Mouse (Mus musculus): ENCODE data around the gene Sart3. TPM values are rescaled to one million over a fixed set of nuclear protein-coding genes. Genes with fewer than 3 reads are reported as not detected.
A peak's percentile ranks its signal among the peaks of the same experiment; 100 is the strongest.

Sart3 gene
- polyA plus RNA-seq, 2 experiments, result 12.7 to 15.0 TPM

GRCm38 (mm10) chr5:113776896-113777226 lies 4.6 kb upstream of the Sart3 start:
- Histone ChIP-seq H3K9ac (replicated peaks) (no peak overlapping the region), H3K4me2 (ENCODE audit: low read depth) (no peak overlapping the region), H3K27me3 (ENCODE audit: control insufficient read depth, insufficient read depth, low read length) (no peaks in the 10 kb centered on the region), H3K4me3 (ENCODE audit: insufficient read depth in 1 of 2, low read depth in 2 of 2, low read length in 2 of 2) (no peak overlapping the region), H3K4me1 (replicated peaks; ENCODE audit: control insufficient read depth in 2 of 2, insufficient read depth in 2 of 2, low read length in 1 of 2) (peaks cover 2 to 7% of the 10 kb centered on the region in 2 experiments; a peak in 3 of 4 replicates), H3K36me3 (replicated peaks; ENCODE audit: control insufficient read depth, insufficient read depth, low read depth) (peaks cover 19% of the 10 kb centered on the region), H3K27ac (no peak overlapping the region), H3K9me3 (ENCODE audit: control insufficient read depth, low read length) (no peaks in the 10 kb centered on the region)
- no peak for DNase-seq (ENCODE audit: low read depth in 3 of 3, low spot score in 3 of 3)
- TF ChIP-seq CTCF (IDR thresholded peaks at IDR 0.05; ENCODE audit: low read depth) (no peak), EP300 (IDR thresholded peaks at IDR 0.05; ENCODE audit: low read depth) (no peak)
- WGBS (ENCODE audit: insufficient replicate concordance), result 48% methylated on average over 8 of the region's 8 CpGs
- no peak for ATAC-seq (ENCODE audit: insufficient read depth)

GRCm38 (mm10) chr5:113776128-113776895 lies 4.0 kb upstream of the Sart3 start:
- Histone ChIP-seq H3K36me3 (replicated peaks; ENCODE audit: control insufficient read depth, insufficient read depth, low read depth) (peaks cover 19% of the 10 kb centered on the region), H3K4me2 (ENCODE audit: low read depth) (no peak overlapping the region), H3K27ac (no peak overlapping the region), H3K27me3 (ENCODE audit: control insufficient read depth, insufficient read depth, low read length) (no peaks in the 10 kb centered on the region), H3K4me3 (ENCODE audit: insufficient read depth in 1 of 2, low read depth in 2 of 2, low read length in 2 of 2) (no peak overlapping the region), H3K4me1 (replicated peaks; ENCODE audit: control insufficient read depth in 2 of 2, insufficient read depth in 2 of 2, low read length in 1 of 2) (peaks cover 2 to 7% of the 10 kb centered on the region in 2 experiments; a peak in 3 of 4 replicates), H3K9ac (replicated peaks) (no peak overlapping the region), H3K9me3 (ENCODE audit: control insufficient read depth, low read length) (no peaks in the 10 kb centered on the region)
- no peak for DNase-seq (ENCODE audit: low read depth in 3 of 3, low spot score in 3 of 3)
- no peak for TF ChIP-seq CTCF (IDR thresholded peaks at IDR 0.05; ENCODE audit: low read depth)
- no peak for TF ChIP-seq EP300 (IDR thresholded peaks at IDR 0.05; ENCODE audit: low read depth)
- ATAC-seq (ENCODE audit: insufficient read depth), result no peak
- 59% methylated on average over 15 of the region's 15 CpGs for WGBS (ENCODE audit: insufficient replicate concordance)

GRCm38 (mm10) chr5:113775585-113775984 lies 3.3 kb upstream of the Sart3 start:
- H3K4me2 ChIP-seq (ENCODE audit: low read depth), result no peak overlapping the region
- DNase-seq (ENCODE audit: low read depth in 3 of 3, low spot score in 3 of 3), result no peak
- H3K27me3 ChIP-seq (ENCODE audit: control insufficient read depth, insufficient read depth, low read length), result no peaks in the 10 kb centered on the region
- no peak overlapping the region for H3K9ac ChIP-seq (replicated peaks)
- no peaks in the 10 kb centered on the region for H3K9me3 ChIP-seq (ENCODE audit: control insufficient read depth, low read length)
- H3K27ac ChIP-seq, result no peak overlapping the region
- TF ChIP-seq EP300 (IDR thresholded peaks at IDR 0.05; ENCODE audit: low read depth) (no peak), CTCF (IDR thresholded peaks at IDR 0.05; ENCODE audit: low read depth) (no peak)
- ATAC-seq (ENCODE audit: insufficient read depth), result no peak
- H3K36me3 ChIP-seq (replicated peaks; ENCODE audit: control insufficient read depth, insufficient read depth, low read depth), result peaks cover 19% of the 10 kb centered on the region
- 81% methylated on average over 10 of the region's 10 CpGs for WGBS (ENCODE audit: insufficient replicate concordance)
- H3K4me3 ChIP-seq (ENCODE audit: insufficient read depth in 1 of 2, low read depth in 2 of 2, low read length in 2 of 2), result no peak overlapping the region
- peaks cover 2 to 7% of the 10 kb centered on the region in 2 experiments; a peak in 3 of 4 replicates for H3K4me1 ChIP-seq (replicated peaks; ENCODE audit: control insufficient read depth in 2 of 2, insufficient read depth in 2 of 2, low read length in 1 of 2)

GRCm38 (mm10) chr5:113773664-113774063 lies 1.4 kb upstream of the Sart3 start:
- H3K4me1 ChIP-seq (replicated peaks; ENCODE audit: control insufficient read depth in 2 of 2, insufficient read depth in 2 of 2, low read length in 1 of 2), result peaks cover 6 to 13% of the 10 kb centered on the region in 2 experiments
- H3K27ac ChIP-seq, result peak overlapping the region; percentile 54
- peak overlapping the region; percentile 96 for H3K4me2 ChIP-seq (ENCODE audit: low read depth)
- ATAC-seq (ENCODE audit: insufficient read depth), result peak; percentile 38
- H3K4me3 ChIP-seq (ENCODE audit: insufficient read depth in 1 of 2, low read depth in 2 of 2, low read length in 2 of 2), result peak overlapping the region; percentile 76 to 94
- peak; percentile 77 to 82 (median 79) for DNase-seq (ENCODE audit: low read depth in 3 of 3, low spot score in 3 of 3)
- no peaks in the 10 kb centered on the region for H3K27me3 ChIP-seq (ENCODE audit: control insufficient read depth, insufficient read depth, low read length)
- 1% methylated on average over 7 of the region's 7 CpGs for WGBS (ENCODE audit: insufficient replicate concordance)
- H3K36me3 ChIP-seq (replicated peaks; ENCODE audit: control insufficient read depth, insufficient read depth, low read depth), result peaks cover 19% of the 10 kb centered on the region
- H3K9me3 ChIP-seq (ENCODE audit: control insufficient read depth, low read length), result no peaks in the 10 kb centered on the region
- peak overlapping the region; percentile 80 for H3K9ac ChIP-seq (replicated peaks)
- TF ChIP-seq CTCF (IDR thresholded peaks at IDR 0.05; ENCODE audit: low read depth), result peak; percentile 99
- no peak for TF ChIP-seq EP300 (IDR thresholded peaks at IDR 0.05; ENCODE audit: low read depth)

- H3K4me1 ChIP-seq (replicated peaks; ENCODE audit: control insufficient read depth in 2 of 2, insufficient read depth in 2 of 2, low read length in 1 of 2), result peaks cover 6 to 13% of the 10 kb centered on the region in 2 experiments
- H3K36me3 ChIP-seq (replicated peaks; ENCODE audit: control insufficient read depth, insufficient read depth, low read depth), result peaks cover 19% of the 10 kb centered on the region
- no peaks in the 10 kb centered on the region for H3K27me3 ChIP-seq (ENCODE audit: control insufficient read depth, insufficient read depth, low read length)
- ATAC-seq (ENCODE audit: insufficient read depth), result peak; percentile 21; the same call in 1 of the 2 replicates
- H3K27ac ChIP-seq, result peak overlapping the region; percentile 54
- no peaks in the 10 kb centered on the region for H3K9me3 ChIP-seq (ENCODE audit: control insufficient read depth, low read length)
- H3K9ac ChIP-seq (replicated peaks), result peak overlapping the region; percentile 80
- no peak for TF ChIP-seq EP300 (IDR thresholded peaks at IDR 0.05; ENCODE audit: low read depth)
- TF ChIP-seq CTCF (IDR thresholded peaks at IDR 0.05; ENCODE audit: low read depth), result no peak
- peak overlapping the region; percentile 76 to 94 for H3K4me3 ChIP-seq (ENCODE audit: insufficient read depth in 1 of 2, low read depth in 2 of 2, low read length in 2 of 2)
- under 1% methylated on average over 33 of the region's 38 CpGs for WGBS (ENCODE audit: insufficient replicate concordance)
- no peak for DNase-seq (ENCODE audit: low read depth in 3 of 3, low spot score in 3 of 3)
- H3K4me2 ChIP-seq (ENCODE audit: low read depth), result peak overlapping the region; percentile 96
Observed at GRCm38 (mm10) chr5:113772905-113773519, 702 bp upstream of the Sart3 start.

All from liver, embryonic 14.5 days (tissue).